Mouse (Mus musculus): Measurements from ENCODE around the gene Chst10.

The Chst10 gene

DNA sequence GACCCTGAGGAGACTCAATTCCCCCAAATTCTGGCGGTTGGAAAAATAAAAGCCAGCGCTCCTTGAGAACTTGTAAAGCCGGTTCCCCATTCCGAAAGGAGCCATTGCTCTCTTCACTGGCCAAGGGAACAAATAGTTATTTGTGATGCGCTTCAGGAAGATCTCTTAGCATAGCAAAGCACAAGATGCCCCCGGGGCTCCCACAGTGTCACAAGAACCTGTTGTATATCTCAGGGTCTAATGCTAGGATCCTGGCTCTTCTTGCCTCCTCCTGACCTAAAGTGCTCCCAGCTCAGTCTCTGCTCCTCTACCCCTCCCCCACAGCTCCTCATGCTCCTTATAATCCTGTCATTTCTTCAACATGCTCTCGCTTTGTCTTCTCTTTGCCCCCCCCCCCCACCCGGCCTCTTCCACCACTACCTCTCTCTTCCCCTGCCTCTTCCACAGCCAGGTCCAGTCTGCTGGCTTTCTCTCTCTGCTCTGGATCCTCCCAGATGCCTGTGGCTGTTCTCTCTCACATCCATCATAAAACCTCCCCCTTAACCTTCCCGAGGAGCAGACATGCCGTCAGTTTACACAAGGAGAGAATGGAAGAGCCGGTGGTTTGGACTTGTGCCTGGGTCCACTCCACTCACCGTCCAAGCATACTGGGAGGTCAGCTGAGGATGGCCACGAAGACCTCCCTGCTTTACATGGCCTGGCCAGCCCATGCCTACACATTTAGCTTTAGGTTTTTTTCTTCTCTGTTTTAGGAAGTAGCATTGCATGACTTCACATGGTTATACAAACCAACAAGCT lies 28.4 kb downstream of the Chst10 start:
- WGBS, result 73% methylated on average over 12 of the region's 13 CpGs

- 80% methylated on average over 5 of the region's 5 CpGs for WGBS
Observed at GRCm38 (mm10) chr1:38866242-38866641, 31.7 kb downstream of the Chst10 start.

- WGBS, result 85% methylated on average over 9 of the region's 9 CpGs
Observed at GRCm38 (mm10) chr1:38864341-38864740, 33.6 kb downstream of the Chst10 start.

DNA sequence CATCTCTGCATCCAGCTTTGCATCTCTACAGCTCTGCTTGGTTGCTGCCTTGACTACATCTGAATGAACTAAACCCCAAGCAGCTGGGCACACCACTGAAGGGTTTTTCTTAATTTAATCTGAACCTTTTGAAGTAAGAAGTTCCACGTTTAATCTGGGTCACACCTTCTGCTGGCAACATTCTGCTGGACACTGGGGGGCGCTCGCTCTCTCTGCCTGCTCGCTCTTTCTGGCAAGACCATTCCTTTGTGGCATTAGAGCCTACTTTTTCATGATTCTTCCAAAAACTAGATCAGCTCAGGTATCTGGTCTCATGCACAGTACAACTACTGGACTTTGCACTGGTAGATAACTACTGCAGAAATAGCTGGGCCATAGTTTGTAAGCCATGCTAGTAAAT lies 35.7 kb downstream of the Chst10 start:
- WGBS, result 18% methylated on average over 4 of the region's 4 CpGs

DNA sequence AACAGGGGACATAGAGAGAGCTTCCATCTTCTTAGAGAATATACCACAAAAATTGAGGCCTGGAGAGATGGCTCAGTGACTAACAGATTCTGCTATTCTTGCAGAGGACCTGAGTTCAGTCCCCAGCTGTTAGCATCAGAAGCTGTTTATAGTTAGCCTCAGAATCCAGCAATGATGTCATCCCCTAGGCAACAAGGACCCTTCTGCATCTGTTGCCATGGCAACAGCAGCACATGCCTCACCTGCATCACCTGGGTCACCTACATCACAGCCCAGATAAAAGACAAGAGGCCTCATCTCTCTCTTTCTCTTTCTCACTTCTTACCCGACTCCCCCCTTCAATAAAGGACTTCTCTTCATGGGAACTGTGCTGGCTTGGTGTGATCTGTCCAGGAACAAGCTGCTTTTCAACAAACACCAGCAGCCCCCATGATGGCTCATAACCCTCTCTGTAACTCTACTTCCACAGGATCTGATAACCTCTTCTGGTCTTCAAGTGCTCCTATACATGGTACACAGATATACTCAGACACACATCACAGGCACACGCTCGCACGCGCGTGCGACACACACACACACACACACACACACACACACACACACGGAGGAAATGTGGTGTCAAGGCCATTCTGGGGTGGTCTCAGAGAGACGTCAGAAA lies 37.0 kb downstream of the Chst10 start:
- WGBS, result 87% methylated on average over 9 of the region's 9 CpGs

GRCm38 (mm10) chr1:38860207-38860606 lies 37.8 kb downstream of the Chst10 start:
- 76% methylated on average over 5 of the region's 5 CpGs for WGBS

- 7% methylated on average over 3 of the region's 3 CpGs for WGBS
Observed at GRCm38 (mm10) chr1:38856196-38856595, 41.8 kb downstream of the Chst10 start.

- WGBS, result 83% methylated on average over 2 of the region's 2 CpGs
Observed at GRCm38 (mm10) chr1:38852250-38852649, 45.7 kb downstream of the Chst10 start.

GRCm38 (mm10) chr1:38850650-38851049 lies 47.3 kb downstream of the Chst10 start:
- 88% methylated on average over 2 of the region's 2 CpGs for WGBS

DNA sequence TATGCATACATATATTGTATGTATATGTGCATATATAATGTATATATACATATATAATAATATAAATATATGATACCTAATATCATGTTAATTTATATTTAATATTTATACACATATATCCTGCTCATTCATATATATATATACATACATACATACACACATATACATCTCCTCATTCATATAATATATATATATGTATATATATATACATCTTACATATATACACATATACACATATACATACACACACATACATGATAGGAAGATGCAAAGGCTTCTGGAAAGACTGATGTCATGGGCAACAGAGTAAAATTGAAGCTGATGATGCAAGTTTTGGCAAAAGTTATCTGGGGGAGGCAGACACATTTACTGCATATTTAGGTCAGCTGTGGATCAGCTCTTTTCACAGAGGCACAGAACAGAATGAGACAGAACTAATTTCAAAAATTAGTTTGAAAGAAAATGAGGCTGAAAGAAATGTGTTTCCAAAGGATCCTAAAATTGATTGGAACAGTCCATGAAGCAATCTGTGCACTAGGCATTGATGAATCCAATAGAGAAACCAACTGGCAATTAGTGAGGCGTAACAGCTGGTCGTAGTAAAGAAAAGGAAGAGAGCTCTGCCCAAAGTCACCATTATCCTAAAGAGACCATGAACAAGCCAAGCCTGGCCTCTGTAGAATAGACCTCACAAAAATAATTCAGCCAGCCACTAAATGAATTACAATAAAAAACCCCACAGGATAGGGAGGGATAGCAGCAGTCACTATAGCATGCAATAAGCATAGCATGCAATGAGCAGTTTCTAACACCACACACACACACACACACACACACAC lies 49.3 kb downstream of the Chst10 start:
- 47% methylated on average over 2 of the region's 2 CpGs for WGBS

DNA sequence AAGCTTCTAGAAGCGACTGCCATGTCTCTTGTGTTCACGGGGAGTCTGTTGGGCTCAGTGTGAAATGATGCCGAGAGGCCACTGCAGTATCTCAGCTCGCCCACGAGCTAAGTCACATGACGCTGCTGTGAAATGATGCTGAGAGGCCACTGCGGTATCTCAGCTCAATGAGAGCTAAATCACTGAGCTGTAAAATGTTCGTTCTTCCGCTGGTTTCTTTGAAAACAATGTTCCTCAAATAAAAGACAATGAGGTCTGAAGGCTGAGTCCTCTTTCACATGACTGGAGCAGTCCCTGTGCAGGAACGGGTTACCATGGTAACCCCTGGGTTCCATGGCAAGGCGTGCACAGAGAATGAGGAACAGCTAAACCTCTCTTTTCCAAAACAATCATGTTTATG lies 50.0 kb downstream of the Chst10 start:
- WGBS, result 19% methylated on average over 11 of the region's 11 CpGs

- 62% methylated on average over 4 of the region's 4 CpGs for WGBS
Observed at GRCm38 (mm10) chr1:38843275-38843674, 54.7 kb downstream of the Chst10 start.

- WGBS, result 84% methylated on average over 1 of the region's 1 CpGs
Observed at GRCm38 (mm10) chr1:38842861-38843260, 55.1 kb downstream of the Chst10 start.

DNA sequence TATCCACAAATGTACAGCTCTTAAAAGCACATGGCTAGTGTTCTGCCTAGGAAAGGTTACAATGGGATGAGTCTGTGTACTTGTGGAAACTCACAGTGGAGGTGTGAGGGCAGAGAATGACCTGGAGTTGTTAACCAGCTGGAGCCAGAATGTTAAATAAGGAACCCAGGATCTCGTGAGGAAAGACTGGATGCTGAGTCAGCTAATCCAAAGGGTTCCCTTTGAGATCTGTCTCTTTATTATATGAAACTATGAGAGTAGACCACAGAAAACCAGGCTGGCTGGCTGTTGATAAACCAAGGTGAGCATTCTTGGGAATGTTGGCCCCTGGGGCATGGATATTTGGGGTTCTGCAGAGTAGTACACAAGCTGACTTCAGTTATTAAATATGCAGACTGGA lies 58.0 kb downstream of the Chst10 start:
- 62% methylated on average over 1 of the region's 1 CpGs for WGBS

- 2% methylated on average over 47 of the region's 47 CpGs for WGBS
Observed at GRCm38 (mm10) chr1:38836477-38836872, 61.5 kb downstream of the Chst10 start, which contains the start of gene Lonrf2. Gene Lonrf2 (minus strand): TSS chr1:38836711.

- 2% methylated on average over 102 of the region's 103 CpGs for WGBS
Observed at GRCm38 (mm10) chr1:38835568-38836476, 62.1 kb downstream of the Chst10 start.

GRCm38 (mm10) chr1:38834899-38835298 lies 63.1 kb downstream of the Chst10 start:
- 26% methylated on average over 3 of the region's 3 CpGs for WGBS

DNA sequence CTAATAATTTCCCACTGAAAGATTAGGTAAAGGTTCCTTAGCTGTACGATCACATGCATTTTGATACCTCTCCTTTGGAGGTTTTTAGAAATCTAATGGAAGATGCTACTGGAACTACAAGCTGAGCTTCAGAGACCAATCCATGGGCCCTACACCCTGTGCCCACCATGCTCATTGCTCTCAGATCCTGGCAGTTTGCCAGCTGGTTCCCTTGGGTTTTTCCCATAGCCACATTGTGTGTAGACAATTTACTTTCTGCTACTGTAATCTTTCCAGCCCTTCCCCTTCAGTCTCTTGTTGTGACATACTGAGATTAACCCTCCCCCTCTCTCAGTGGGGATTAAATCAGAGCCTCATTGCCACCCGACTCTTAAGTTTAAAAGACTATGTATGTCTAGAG lies 73.0 kb downstream of the Chst10 start:
- 67% methylated on average over 2 of the region's 2 CpGs for WGBS

DNA sequence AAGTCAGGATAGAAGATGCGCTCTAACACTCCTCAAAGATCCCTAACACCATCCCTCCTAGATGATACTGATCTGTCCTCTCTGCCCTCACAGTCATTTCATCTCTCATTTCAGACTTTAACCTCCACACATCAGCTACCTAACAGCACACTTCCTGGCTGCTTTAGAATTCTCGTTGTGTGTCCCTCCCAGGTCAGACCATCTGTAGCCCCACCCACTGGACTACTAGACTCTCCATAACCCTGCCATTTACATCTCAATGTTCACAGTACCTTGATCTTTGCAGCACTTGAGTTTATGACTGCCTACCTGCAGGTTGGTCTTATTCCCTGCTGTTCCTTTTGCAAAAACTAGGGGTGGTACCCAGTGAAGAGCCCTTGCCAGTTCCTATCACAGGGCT lies 74.1 kb downstream of the Chst10 start:
- 71% methylated on average over 2 of the region's 2 CpGs for WGBS

DNA sequence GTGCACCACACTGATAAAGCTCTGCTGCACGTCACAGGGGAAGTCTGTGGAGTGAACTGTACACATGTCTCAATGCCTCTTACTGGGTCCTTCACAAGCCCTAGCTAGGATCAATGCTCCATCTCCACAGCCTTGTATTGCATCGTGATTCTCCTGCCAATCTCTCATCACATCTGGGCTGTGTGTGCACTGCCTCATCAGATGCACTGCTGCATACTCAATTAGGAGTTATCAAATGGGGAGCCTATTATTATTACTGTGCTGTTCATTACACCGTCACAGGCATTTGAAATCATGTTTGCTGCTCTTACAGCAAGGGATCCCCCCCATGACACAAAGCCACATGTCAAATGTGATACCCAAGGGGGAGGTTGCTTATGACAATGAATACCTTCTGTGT lies 80.3 kb downstream of the Chst10 start:
- WGBS, result 61% methylated on average over 3 of the region's 3 CpGs

- WGBS, result 48% methylated on average over 9 of the region's 9 CpGs
Observed at GRCm38 (mm10) chr1:38817268-38817667, 80.7 kb downstream of the Chst10 start.
